Comparison of ENCODE assay signal across 8 mouse cellular contexts in genomic region chr4:136836387-136836931, GRCm38 (mm10). TPM values are rescaled to one million over a fixed set of nuclear protein-coding genes. Genes with fewer than 3 reads are reported as not detected.
DNase-seq lines count a peak whose midpoint lies in the region; ATAC-seq and TF ChIP-seq lines count a peak whose summit lies in the region.

No protein-coding gene starts in this region.

- no peaks in the 10 kb centered on the region for H3K36me3 ChIP-seq in thymus, adult 2 months (ENCODE audit: control insufficient read depth, insufficient read depth, low read length)
- no peaks in the 10 kb centered on the region for H3K36me3 ChIP-seq in limb, embryonic 12.5 days

- no peak for TF ChIP-seq POLR2A in thymus, adult 2 months (IDR thresholded peaks at IDR 0.05; ENCODE audit: control insufficient read depth, extremely low read depth, insufficient read depth, low read length, poor library complexity)

- H3K4me3 ChIP-seq in gastrocnemius, adult 2 months: peak overlapping the region; percentile 72
- H3K4me3 ChIP-seq in thymus, adult 2 months (ENCODE audit: control insufficient read depth, insufficient read depth, low read length): peak overlapping the region; percentile 44
- H3K4me3 ChIP-seq in limb, embryonic 12.5 days (replicated peaks): peak overlapping the region; percentile 94

- no peak for TF ChIP-seq CTCF in gastrocnemius, adult 2 months (IDR thresholded peaks at IDR 0.05)
- no peak for TF ChIP-seq CTCF in thymus, adult 2 months (IDR thresholded peaks at IDR 0.05; ENCODE audit: borderline replicate concordance, control insufficient read depth, extremely low read depth, insufficient read depth, low read length, poor library complexity)

- H3K4me1 ChIP-seq in thymus, adult 2 months (replicated peaks; ENCODE audit: control insufficient read depth, insufficient read depth, low read length): peaks cover 44% of the 10 kb centered on the region
- H3K4me1 ChIP-seq in limb, embryonic 12.5 days (replicated peaks): peaks cover 51% of the 10 kb centered on the region

- H3K9ac ChIP-seq in limb, embryonic 12.5 days (replicated peaks): peak overlapping the region; percentile 92

- 0 out of 2 replicates have a peak overlapping the region, but pooled peaks have one; percentile 77 for H3K27ac ChIP-seq in gastrocnemius, adult 2 months
- no peak overlapping the region for H3K27ac ChIP-seq in thymus, adult 2 months (ENCODE audit: control insufficient read depth, insufficient read depth, low read length)
- H3K27ac ChIP-seq in limb, embryonic 12.5 days: peak overlapping the region; percentile 94

- peak overlapping the region; percentile 100 for H3K4me2 ChIP-seq in limb, embryonic 12.5 days

- DNase-seq in gastrocnemius, adult 2 months: no peak
- no peak for DNase-seq in gastrocnemius, postnatal 36 days
- no peak for DNase-seq in thymus, adult 2 months
- no peak for DNase-seq in thymus, postnatal 14 days
- DNase-seq in retina, postnatal 7 days (ENCODE audit: low read depth, low spot score): peak; percentile 52
- no peak for DNase-seq in thymus, postnatal 4 days

- no peaks in the 10 kb centered on the region for H3K27me3 ChIP-seq in thymus, adult 2 months (ENCODE audit: control insufficient read depth, insufficient read depth, low read length)
- peaks cover 34% of the 10 kb centered on the region for H3K27me3 ChIP-seq in limb, embryonic 12.5 days

- no peaks in the 10 kb centered on the region for H3K9me3 ChIP-seq in limb, embryonic 12.5 days

- WGBS in thymus, adult 2 months: 6% methylated on average over 27 of the region's 27 CpGs
- whole genome bisulfite sequencing in limb, embryonic 12.5 days: under 1% methylated on average over 27 of the region's 27 CpGs

- intact Hi-C loops in gastrocnemius, adult 2 months (cut with DNase I): no loop called here
- intact Hi-C loops in gastrocnemius, postnatal 36 days (cut with DNase I): no loop called here

- peak; percentile 44; the same call in 1 of the 2 replicates for ATAC-seq in limb, embryonic 12.5 days (ENCODE audit: insufficient number of reproducible peaks, insufficient read depth, low FRiP score, low TSS enrichment, low read depth)
- ATAC-seq in granulocyte monocyte progenitor cell, adult 5-6 weeks (replicated peaks; ENCODE audit: poor library complexity, severe bottlenecking): no peak

RNA-seq across cellular contexts. Expression of gene Ephb2, which starts 0.7 kb away (rescaled TPM):
- total RNA-seq in gastrocnemius, adult 2 months (2021): 1 to 10 TPM in 1 of 2 experiments, under 1 TPM in 1; 0.26 to 1.9 TPM
- under 1 TPM; 0.87 to 0.94 TPM for total RNA-seq in gastrocnemius, postnatal 36 days (2021)
- polyA plus RNA-seq in thymus, adult 2 months (2012; rRNA removed): 15.4 and 24.1 TPM in 2 replicates
- 13.7 and 16.9 TPM in 2 replicates for polyA plus RNA-seq in limb, embryonic 12.5 days (2016; fragmentation: Nextera tagmentation; extraction: Ambion mirVana)
- total RNA-seq in granulocyte monocyte progenitor cell, adult 5-6 weeks (2014; fragmentation: Nextera tagmentation): 0.47 and 2.6 TPM in 2 replicates
- total RNA-seq in granulocyte monocyte progenitor cell, adult 5-6 weeks (2017): 0.39 and 0.57 TPM in 2 replicates

RNA-seq across cellular contexts. Expression of gene C1qb, which starts 49.5 kb away (rescaled TPM):
- 10 to 100 TPM in 1 of 2 experiments, 1 to 10 TPM in 1; 8.4 to 18.3 TPM for total RNA-seq in gastrocnemius, adult 2 months (2021)
- total RNA-seq in gastrocnemius, postnatal 36 days (2021): 10 to 100 TPM in 1 of 2 experiments, 1 to 10 TPM in 1; 9.9 to 13.7 TPM
- 266 and 395 TPM in 2 replicates for polyA plus RNA-seq in thymus, adult 2 months (2012; rRNA removed)
- 17.7 and 20.9 TPM in 2 replicates for polyA plus RNA-seq in limb, embryonic 12.5 days (2016; fragmentation: Nextera tagmentation; extraction: Ambion mirVana)
- 1.3 TPM in 1 of 2 replicates, not detected in the other for total RNA-seq in granulocyte monocyte progenitor cell, adult 5-6 weeks (2014; fragmentation: Nextera tagmentation)
- total RNA-seq in granulocyte monocyte progenitor cell, adult 5-6 weeks (2017): 0.52 and 1.1 TPM in 2 replicates

RNA-seq across cellular contexts. Expression of gene C1qc, which starts 56.4 kb away (rescaled TPM):
- total RNA-seq in gastrocnemius, adult 2 months (2021): 10 to 100 TPM in 1 of 2 experiments, 1 to 10 TPM in 1; 7.6 to 15.4 TPM
- total RNA-seq in gastrocnemius, postnatal 36 days (2021): 10 to 100 TPM in 1 of 2 experiments, 1 to 10 TPM in 1; 7.8 to 12.1 TPM
- polyA plus RNA-seq in thymus, adult 2 months (2012; rRNA removed): 334 and 468 TPM in 2 replicates
- polyA plus RNA-seq in limb, embryonic 12.5 days (2016; fragmentation: Nextera tagmentation; extraction: Ambion mirVana): 11.9 and 12.8 TPM in 2 replicates
- not detected in 2 replicates for total RNA-seq in granulocyte monocyte progenitor cell, adult 5-6 weeks (2014; fragmentation: Nextera tagmentation)
- total RNA-seq in granulocyte monocyte progenitor cell, adult 5-6 weeks (2017): 0.57 TPM in 1 of 2 replicates, not detected in the other

Comparison
In these comparisons a context has a peak if more than half of its experiments do, and no peak if none do; other contexts are left out.
1. H3K4me3 ChIP-seq: peak in every context shown above with its lines; median percentile 94 in limb, embryonic 12.5 days; 72 in gastrocnemius, adult 2 months; 44 in thymus, adult 2 months.
2. RNA of gene C1qb, which starts 49.5 kb away (total RNA-seq): 8.4 to 18.3 TPM in gastrocnemius, adult 2 months and 9.9 to 13.7 TPM in gastrocnemius, postnatal 36 days; 0.52 to 1.3 TPM in granulocyte monocyte progenitor cell, adult 5-6 weeks; every median in the first group is over 4 times any median in the second.
3. RNA of gene C1qc, which starts 56.4 kb away (total RNA-seq): 7.6 to 15.4 TPM in gastrocnemius, adult 2 months and 7.8 to 12.1 TPM in gastrocnemius, postnatal 36 days; 0.57 TPM in granulocyte monocyte progenitor cell, adult 5-6 weeks; every median in the first group is over 4 times any median in the second.